Mouse (Mus musculus): Measurements from ENCODE around the gene Fosb. TPM values are rescaled to one million over a fixed set of nuclear protein-coding genes. Genes with fewer than 3 reads are reported as not detected.

The Fosb gene
- total and polyA plus RNA-seq, 2 experiments from 2014 or later: 0.10 to 0.80 TPM

DNA sequence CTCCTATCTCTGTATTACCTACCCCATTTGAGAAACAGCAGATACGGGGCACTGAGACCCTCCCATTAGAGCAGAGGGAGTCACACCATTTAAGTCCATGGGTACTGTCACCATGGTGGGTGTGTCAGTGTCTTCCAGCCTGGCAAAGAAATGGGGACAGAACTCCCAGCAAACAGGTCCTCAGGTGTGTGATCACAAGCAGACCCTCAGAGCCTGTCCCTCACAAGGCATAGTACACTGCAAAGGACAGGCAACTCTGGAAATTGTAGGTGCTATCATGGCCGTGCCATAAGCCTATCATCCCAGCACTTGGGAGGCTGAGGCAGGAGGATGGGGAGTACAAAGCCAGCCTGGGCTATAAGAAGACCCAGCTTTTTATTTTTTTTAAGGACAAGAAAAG, 8.3 kb upstream of the Fosb start:
- WGBS: 65% methylated on average over 2 of the region's 2 CpGs
- no peak overlapping the region for H3K4me2 ChIP-seq (ENCODE audit: low read depth, low read length)
- TF ChIP-seq EP300 (IDR thresholded peaks at IDR 0.05; ENCODE audit: low read depth): no peak
- no peak for TF ChIP-seq CTCF (IDR thresholded peaks at IDR 0.05; ENCODE audit: low read depth)
- no peaks in the 10 kb centered on the region for H3K9me3 ChIP-seq (replicated peaks; ENCODE audit: control insufficient read depth, low read length)
- no peak overlapping the region for H3K27ac ChIP-seq (ENCODE audit: low read depth)
- H3K9ac ChIP-seq (replicated peaks; ENCODE audit: low read depth, low read length): no peak overlapping the region
- H3K36me3 ChIP-seq (replicated peaks; ENCODE audit: control insufficient read depth, insufficient read depth, low read length): no peaks in the 10 kb centered on the region
- H3K27me3 ChIP-seq (ENCODE audit: control insufficient read depth, insufficient read depth, low read length): no peaks in the 10 kb centered on the region
- no peak overlapping the region for H3K4me3 ChIP-seq (ENCODE audit: low read depth, low read length)
- peaks cover 16% of the 10 kb centered on the region; the same call in 1 of the 2 replicates for H3K4me1 ChIP-seq (ENCODE audit: control insufficient read depth, insufficient read depth)
- ATAC-seq (ENCODE audit: insufficient read depth, low read depth): no peak
- no peak for DNase-seq (ENCODE audit: low spot score)

DNA sequence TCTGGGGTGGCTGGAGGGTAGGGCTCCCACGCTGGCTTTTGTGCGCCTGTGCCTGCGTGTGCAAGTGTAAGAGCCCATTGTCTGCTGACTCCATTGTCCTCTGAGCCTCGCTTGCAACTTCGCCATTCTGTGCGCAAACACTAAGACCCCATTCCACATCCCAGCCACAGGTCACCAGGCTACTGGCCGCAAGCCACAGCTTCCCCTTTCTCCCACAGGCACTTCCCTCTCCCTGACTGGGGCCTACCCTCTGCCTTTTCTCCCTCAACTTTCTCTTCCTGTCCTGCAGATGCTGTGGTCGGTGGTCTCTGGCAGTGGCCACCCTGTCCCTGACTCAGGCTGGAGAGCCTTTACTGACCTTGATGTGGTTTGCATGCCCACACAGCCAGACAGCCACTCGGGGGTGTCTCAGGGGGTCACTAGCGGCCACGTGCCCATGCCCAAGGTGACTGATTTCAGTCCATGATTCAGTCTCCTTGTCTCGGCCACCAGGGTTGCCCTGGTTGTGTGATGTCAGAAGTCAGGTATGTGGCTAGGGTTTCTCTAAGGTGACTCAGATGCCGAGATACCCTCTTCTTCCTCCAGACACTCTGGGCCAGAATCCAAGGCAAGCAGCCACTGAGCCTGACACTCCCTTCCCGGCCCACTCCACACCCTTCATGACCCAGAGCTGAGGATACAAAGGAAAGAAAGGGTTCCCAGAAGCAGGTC, 6.8 kb upstream of the Fosb start:
- Histone ChIP-seq H3K9ac (replicated peaks; ENCODE audit: low read depth, low read length) (no peak overlapping the region), H3K4me3 (ENCODE audit: low read depth, low read length) (no peak overlapping the region)

DNA sequence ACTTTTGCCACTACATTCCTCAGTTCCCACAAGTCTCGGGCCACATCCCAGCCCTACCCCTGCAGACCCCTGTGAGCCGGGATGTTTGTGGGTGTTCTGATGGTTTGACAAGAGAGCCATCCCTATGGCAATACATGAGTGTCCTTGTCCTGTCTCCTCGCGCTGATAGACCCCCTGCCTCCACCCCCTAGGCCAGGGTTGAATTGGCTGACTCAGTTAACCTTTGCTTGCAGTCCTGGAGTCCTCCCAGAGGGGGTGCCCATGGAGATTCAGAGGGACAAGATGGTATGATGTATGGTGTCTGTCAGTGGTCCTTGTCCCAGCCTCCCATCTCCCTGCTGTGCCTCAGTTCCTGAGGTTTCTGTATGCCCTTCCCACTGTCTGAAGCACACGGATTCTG, 4.2 kb upstream of the Fosb start:
- H3K4me1 ChIP-seq (ENCODE audit: control insufficient read depth, insufficient read depth): 0 out of 2 replicates have a peak, but pooled peaks cover 6% of the 10 kb centered on the region

More for the DNA sequence above, 6.8 kb upstream of the Fosb start:
- H3K27me3 ChIP-seq (ENCODE audit: control insufficient read depth, insufficient read depth, low read length): no peaks in the 10 kb centered on the region
- no peak for ATAC-seq (ENCODE audit: insufficient read depth, low read depth)
- 38% methylated on average over 14 of the region's 14 CpGs for WGBS
- H3K4me1 ChIP-seq (ENCODE audit: control insufficient read depth, insufficient read depth): peaks cover 16% of the 10 kb centered on the region; the same call in 1 of the 2 replicates
- H3K9me3 ChIP-seq (replicated peaks; ENCODE audit: control insufficient read depth, low read length): no peaks in the 10 kb centered on the region
- H3K4me2 ChIP-seq (ENCODE audit: low read depth, low read length): no peak overlapping the region
- TF ChIP-seq CTCF (IDR thresholded peaks at IDR 0.05; ENCODE audit: low read depth): no peak
- TF ChIP-seq EP300 (IDR thresholded peaks at IDR 0.05; ENCODE audit: low read depth): no peak
- H3K27ac ChIP-seq (ENCODE audit: low read depth): peak overlapping the region; percentile 63
- H3K36me3 ChIP-seq (replicated peaks; ENCODE audit: control insufficient read depth, insufficient read depth, low read length): no peaks in the 10 kb centered on the region
- DNase-seq (ENCODE audit: low spot score): peak; percentile 22

DNA sequence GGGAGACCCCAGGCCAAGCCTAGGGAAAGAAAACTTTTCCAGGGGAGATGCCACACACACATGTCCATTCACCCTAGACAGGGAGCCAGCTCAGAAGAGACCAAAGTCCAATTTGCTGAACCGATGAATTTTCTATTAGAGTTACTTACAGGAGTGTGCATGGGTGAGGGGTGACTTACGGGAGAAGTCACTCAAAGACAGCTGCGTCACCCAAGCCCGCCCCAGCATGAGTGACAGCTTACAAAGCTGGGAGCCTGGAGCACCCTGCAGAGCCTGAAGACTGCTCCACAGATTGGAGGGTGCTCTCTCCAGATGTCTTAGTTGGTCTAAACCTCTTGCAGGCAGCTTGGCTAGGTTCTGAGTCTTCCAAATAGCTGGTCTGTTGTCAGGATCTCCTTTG, 2.1 kb upstream of the Fosb start:
- ATAC-seq (ENCODE audit: insufficient read depth, low read depth): no peak
- no peaks in the 10 kb centered on the region for H3K9me3 ChIP-seq (replicated peaks; ENCODE audit: control insufficient read depth, low read length)
- H3K4me2 ChIP-seq (ENCODE audit: low read depth, low read length): no peak overlapping the region
- WGBS: 38% methylated on average over 4 of the region's 4 CpGs
- no peaks in the 10 kb centered on the region for H3K36me3 ChIP-seq (replicated peaks; ENCODE audit: control insufficient read depth, insufficient read depth, low read length)
- no peaks in the 10 kb centered on the region for H3K27me3 ChIP-seq (ENCODE audit: control insufficient read depth, insufficient read depth, low read length)
- H3K9ac ChIP-seq (replicated peaks; ENCODE audit: low read depth, low read length): no peak overlapping the region
- TF ChIP-seq CTCF (IDR thresholded peaks at IDR 0.05; ENCODE audit: low read depth) (no peak), EP300 (IDR thresholded peaks at IDR 0.05; ENCODE audit: low read depth) (no peak)
- no peak overlapping the region for H3K27ac ChIP-seq (ENCODE audit: low read depth)
- no peak overlapping the region for H3K4me3 ChIP-seq (ENCODE audit: low read depth, low read length)
- H3K4me1 ChIP-seq (ENCODE audit: control insufficient read depth, insufficient read depth): 0 out of 2 replicates have a peak, but pooled peaks cover 4% of the 10 kb centered on the region
- DNase-seq (ENCODE audit: low spot score): no peak

More for the DNA sequence above, 4.2 kb upstream of the Fosb start:
- no peak for DNase-seq (ENCODE audit: low spot score)
- Histone ChIP-seq H3K4me2 (ENCODE audit: low read depth, low read length) (no peak overlapping the region), H3K9me3 (replicated peaks; ENCODE audit: control insufficient read depth, low read length) (no peaks in the 10 kb centered on the region), H3K36me3 (replicated peaks; ENCODE audit: control insufficient read depth, insufficient read depth, low read length) (no peaks in the 10 kb centered on the region), H3K27ac (ENCODE audit: low read depth) (no peak overlapping the region), H3K4me3 (ENCODE audit: low read depth, low read length) (no peak overlapping the region), H3K27me3 (ENCODE audit: control insufficient read depth, insufficient read depth, low read length) (no peaks in the 10 kb centered on the region), H3K9ac (replicated peaks; ENCODE audit: low read depth, low read length) (no peak overlapping the region)
- ATAC-seq (ENCODE audit: insufficient read depth, low read depth): no peak
- 36% methylated on average over 5 of the region's 5 CpGs for WGBS
- TF ChIP-seq EP300 (IDR thresholded peaks at IDR 0.05; ENCODE audit: low read depth) (no peak), CTCF (IDR thresholded peaks at IDR 0.05; ENCODE audit: low read depth) (no peak)

DNA sequence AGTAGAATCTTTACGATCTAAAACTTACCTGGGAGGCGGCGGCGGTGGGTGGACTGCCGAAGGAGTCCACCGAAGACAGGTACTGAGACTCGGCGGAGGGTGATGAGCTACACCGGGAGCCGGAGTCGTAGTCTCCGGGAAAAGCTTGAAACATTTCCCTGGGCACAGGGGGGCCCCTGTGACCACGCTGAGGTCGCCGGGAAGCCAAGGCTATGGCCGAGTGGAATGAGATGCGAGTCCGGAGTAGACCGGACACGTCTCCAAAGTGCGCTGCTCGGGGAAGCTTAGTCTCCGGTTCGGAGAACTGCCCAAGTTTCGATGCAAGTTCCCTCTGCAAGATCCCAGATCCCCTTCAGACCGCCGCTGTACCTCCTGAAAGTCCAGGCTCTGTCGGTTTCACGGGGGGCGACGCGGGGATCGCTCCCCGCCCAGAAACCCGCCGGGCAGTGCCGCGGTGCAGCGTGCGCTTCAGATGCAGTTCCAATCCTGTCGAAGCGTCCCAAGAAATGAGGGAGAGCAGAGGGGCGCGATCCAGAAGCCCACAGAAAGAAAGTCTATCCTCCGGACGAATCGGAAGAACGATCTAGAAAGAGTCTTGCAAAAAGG, 470 bp downstream of the Fosb start:
- Histone ChIP-seq H3K9me3 (replicated peaks; ENCODE audit: control insufficient read depth, low read length) (no peaks in the 10 kb centered on the region), H3K4me3 (ENCODE audit: low read depth, low read length) (peak overlapping the region; percentile 63), H3K4me1 (ENCODE audit: control insufficient read depth, insufficient read depth) (peaks cover 2% of the 10 kb centered on the region; the same call in 1 of the 2 replicates), H3K4me2 (ENCODE audit: low read depth, low read length) (peak overlapping the region; percentile 97), H3K27ac (ENCODE audit: low read depth) (no peak overlapping the region), H3K27me3 (ENCODE audit: control insufficient read depth, insufficient read depth, low read length) (peaks cover 20% of the 10 kb centered on the region), H3K9ac (replicated peaks; ENCODE audit: low read depth, low read length) (peak overlapping the region; percentile 45), H3K36me3 (replicated peaks; ENCODE audit: control insufficient read depth, insufficient read depth, low read length) (no peaks in the 10 kb centered on the region)
- DNase-seq (ENCODE audit: low spot score) (no peak), ATAC-seq (ENCODE audit: insufficient read depth, low read depth) (no peak)
- WGBS: under 1% methylated on average over 48 of the region's 48 CpGs
- no peak for TF ChIP-seq CTCF (IDR thresholded peaks at IDR 0.05; ENCODE audit: low read depth)
- TF ChIP-seq EP300 (IDR thresholded peaks at IDR 0.05; ENCODE audit: low read depth): no peak
